Mouse (Mus musculus) heart, embryonic 15.5 days (tissue): ENCODE measurements around the gene Mst1. TPM values are rescaled to one million over a fixed set of nuclear protein-coding genes. Genes with fewer than 3 reads are reported as not detected.

Experiments used
- ATAC-seq: fragments of 200-750 bp; cut with Nextera tagmentation; replicated peaks from 2 replicates; pipeline ENCODE4 v1.8.0; 2017; ENCODE audit warnings: low read depth, moderate TSS enrichment; ENCODE audit not compliant: insufficient number of reproducible peaks, insufficient read depth, low FRiP score
- H3K27ac ChIP-seq: fragments of 300-500 bp; sonication (generic); 2 replicates; pipeline ENCODE4 v1.5.1; 2015; ENCODE audit warnings: mild to moderate bottlenecking, inconsistent platforms
- H3K27me3 ChIP-seq: fragments of 300-500 bp; sonication (generic); 2 replicates; pipeline ENCODE4 v1.6.1; 2015; ENCODE audit warnings: inconsistent platforms
- H3K36me3 ChIP-seq: fragments of 300-500 bp; sonication (generic); 2 replicates; pipeline ENCODE4 v1.6.1; 2015; ENCODE audit warnings: mild to moderate bottlenecking, inconsistent platforms
- H3K4me1 ChIP-seq: fragments of 300-500 bp; sonication (generic); replicated peaks from 2 replicates; pipeline ENCODE4 v1.6.1; 2015; ENCODE audit warnings: inconsistent platforms
- H3K4me2 ChIP-seq: fragments of 300-500 bp; sonication (generic); 2 replicates; pipeline ENCODE4 v1.6.1; 2015; ENCODE audit warnings: inconsistent platforms, mild to moderate bottlenecking, moderate library complexity
- H3K4me3 ChIP-seq: fragments of 300-500 bp; sonication (generic); 2 replicates; pipeline ENCODE4 v1.5.1; 2015; ENCODE audit warnings: mild to moderate bottlenecking, inconsistent platforms
- H3K9ac ChIP-seq: fragments of 300-500 bp; sonication (generic); 2 replicates; pipeline ENCODE4 v1.6.1; 2015; ENCODE audit warnings: mild to moderate bottlenecking, inconsistent platforms
- H3K9me3 ChIP-seq: fragments of 300-500 bp; sonication (generic); replicated peaks from 2 replicates; pipeline ENCODE4 v1.6.1; 2016; ENCODE audit warnings: inconsistent platforms
- WGBS: fragments of 180-500 bp; shearing (Covaris S2); methylation state at CpG from one replicate; pipeline ENCODE4 v1.1.7; 2015; ENCODE audit warnings: mixed read lengths; 5-methylcytosine and 5-hydroxymethylcytosine counted together
- polyA plus RNA-seq: library from polyadenylated mRNA; unstranded; fragments of >200 nt; fragmentation: Nextera tagmentation; extraction: Ambion mirVana; gene quantifications from 2 replicates; pipeline ENCODE4 v1.2.1, GENCODE M21; 2015

The Mst1 gene
- polyA plus RNA-seq, 1 experiment from 2014 or later: not detected

GRCm38 (mm10) chr9:108082988-108083431 is 2.8 kb downstream of the Mst1 start, which contains the start of gene Rnf123:
Gene Rnf123 (minus strand): TSS chr9:108083346.
- peaks cover 25% of the 10 kb centered on the region for H3K27me3 ChIP-seq
- 32% methylated on average over 12 of the region's 12 CpGs for WGBS
- H3K27ac ChIP-seq: no peak within 1 kb of the TSS
- H3K4me3 ChIP-seq: peak within 1 kb of the TSS; percentile 14
- peaks cover 26% of the 10 kb centered on the region for H3K4me1 ChIP-seq
- no peak within 1 kb of the TSS for H3K9ac ChIP-seq
- no peaks in the 10 kb centered on the region for H3K9me3 ChIP-seq
- ATAC-seq: no peak
- H3K36me3 ChIP-seq: peaks cover 34% of the 10 kb centered on the region
- H3K4me2 ChIP-seq: peak within 1 kb of the TSS; percentile 40

GRCm38 (mm10) chr9:108083561-108083960 is 3.3 kb downstream of the Mst1 start:
- WGBS: 47% methylated on average over 6 of the region's 6 CpGs

GRCm38 (mm10) chr9:108085261-108085660 is 5.0 kb downstream of the Mst1 start:
- Histone ChIP-seq H3K4me2 (no peak overlapping the region), H3K27me3 (peaks cover 25% of the 10 kb centered on the region), H3K27ac (no peak overlapping the region), H3K9me3 (no peaks in the 10 kb centered on the region), H3K36me3 (peaks cover 53% of the 10 kb centered on the region), H3K4me3 (no peak overlapping the region), H3K4me1 (peaks cover 13% of the 10 kb centered on the region), H3K9ac (no peak overlapping the region)
- no peak for ATAC-seq
- 87% methylated on average over 4 of the region's 4 CpGs for WGBS

More at GRCm38 (mm10) chr9:108083561-108083960, 3.3 kb downstream of the Mst1 start:
- no peak overlapping the region for H3K9ac ChIP-seq
- peaks cover 20% of the 10 kb centered on the region for H3K4me1 ChIP-seq
- H3K27ac ChIP-seq: no peak overlapping the region
- peaks cover 25% of the 10 kb centered on the region for H3K27me3 ChIP-seq
- ATAC-seq: no peak
- H3K9me3 ChIP-seq: no peaks in the 10 kb centered on the region
- H3K36me3 ChIP-seq: peaks cover 39% of the 10 kb centered on the region
- no peak overlapping the region for H3K4me3 ChIP-seq
- H3K4me2 ChIP-seq: no peak overlapping the region

GRCm38 (mm10) chr9:108090611-108091120 is 10.4 kb downstream of the Mst1 start:
- 92% methylated on average over 7 of the region's 7 CpGs for WGBS
- no peak for ATAC-seq
- H3K4me2 ChIP-seq: no peak overlapping the region

GRCm38 (mm10) chr9:108093586-108093985 is 13.3 kb downstream of the Mst1 start:
- Histone ChIP-seq H3K27me3 (no peaks in the 10 kb centered on the region), H3K4me2 (peak overlapping the region; percentile 98), H3K4me3 (peak overlapping the region; percentile 87), H3K27ac (peak overlapping the region; percentile 84), H3K4me1 (peaks cover 35% of the 10 kb centered on the region), H3K9me3 (no peaks in the 10 kb centered on the region), H3K9ac (peak overlapping the region; percentile 86), H3K36me3 (peaks cover 39% of the 10 kb centered on the region)
- ATAC-seq: no peak
- 61% methylated on average over 10 of the region's 10 CpGs for WGBS

More at GRCm38 (mm10) chr9:108090611-108091120, 10.4 kb downstream of the Mst1 start:
- H3K9ac ChIP-seq: no peak overlapping the region
- H3K4me3 ChIP-seq: no peak overlapping the region
- peaks cover 20% of the 10 kb centered on the region for H3K4me1 ChIP-seq
- H3K27ac ChIP-seq: no peak overlapping the region
- no peaks in the 10 kb centered on the region for H3K27me3 ChIP-seq
- H3K36me3 ChIP-seq: peaks cover 68% of the 10 kb centered on the region
- H3K9me3 ChIP-seq: no peaks in the 10 kb centered on the region

GRCm38 (mm10) chr9:108094184-108094941 is 14.1 kb downstream of the Mst1 start, which contains the start of gene Apeh:
Gene Apeh (minus strand): TSS chr9:108094606.
- H3K9me3 ChIP-seq: no peaks in the 10 kb centered on the region
- peaks cover 35% of the 10 kb centered on the region for H3K4me1 ChIP-seq
- H3K9ac ChIP-seq: peak within 1 kb of the TSS; percentile 86
- H3K27ac ChIP-seq: peak within 1 kb of the TSS; percentile 84
- peak within 1 kb of the TSS; percentile 87 for H3K4me3 ChIP-seq
- ATAC-seq: peak; percentile 93
- under 1% methylated on average over 52 of the region's 52 CpGs for WGBS
- H3K27me3 ChIP-seq: no peaks in the 10 kb centered on the region
- peaks cover 33% of the 10 kb centered on the region for H3K36me3 ChIP-seq
- H3K4me2 ChIP-seq: peak within 1 kb of the TSS; percentile 98

- H3K4me1 ChIP-seq: peaks cover 35% of the 10 kb centered on the region
- WGBS: under 1% methylated on average over 16 of the region's 16 CpGs
- H3K9ac ChIP-seq: peak overlapping the region; percentile 86
- peak overlapping the region; percentile 87 for H3K4me3 ChIP-seq
- H3K4me2 ChIP-seq: peak overlapping the region; percentile 98
- 0 out of 2 replicates have a peak, but pooled peaks have one; percentile 10 for ATAC-seq
- peak overlapping the region; percentile 84 for H3K27ac ChIP-seq
- H3K36me3 ChIP-seq: peaks cover 26% of the 10 kb centered on the region
- H3K9me3 ChIP-seq: no peaks in the 10 kb centered on the region
- H3K27me3 ChIP-seq: no peaks in the 10 kb centered on the region
Measured at GRCm38 (mm10) chr9:108094998-108095411, 14.8 kb downstream of the Mst1 start.

GRCm38 (mm10) chr9:108095518-108095917 is 15.3 kb downstream of the Mst1 start:
- ATAC-seq: no peak

GRCm38 (mm10) chr9:108095949-108096712 is 15.9 kb downstream of the Mst1 start:
- Histone ChIP-seq H3K9me3 (no peaks in the 10 kb centered on the region), H3K27me3 (no peaks in the 10 kb centered on the region), H3K4me3 (no peak overlapping the region), H3K4me1 (peaks cover 35% of the 10 kb centered on the region), H3K27ac (peak overlapping the region; percentile 35; the same call in 1 of the 2 replicates), H3K4me2 (0 out of 2 replicates have a peak overlapping the region, but pooled peaks have one; percentile 98), H3K9ac (peak overlapping the region; percentile 5; the same call in 1 of the 2 replicates), H3K36me3 (peaks cover 17% of the 10 kb centered on the region)
- WGBS: 59% methylated on average over 10 of the region's 10 CpGs
- no peak for ATAC-seq

More at GRCm38 (mm10) chr9:108095518-108095917, 15.3 kb downstream of the Mst1 start:
- H3K4me1 ChIP-seq: peaks cover 35% of the 10 kb centered on the region
- peak overlapping the region; percentile 84 for H3K27ac ChIP-seq
- peak overlapping the region; percentile 87 for H3K4me3 ChIP-seq
- 13% methylated on average over 3 of the region's 3 CpGs for WGBS
- no peaks in the 10 kb centered on the region for H3K27me3 ChIP-seq
- peaks cover 23% of the 10 kb centered on the region for H3K36me3 ChIP-seq
- peak overlapping the region; percentile 98 for H3K4me2 ChIP-seq
- no peaks in the 10 kb centered on the region for H3K9me3 ChIP-seq
- H3K9ac ChIP-seq: peak overlapping the region; percentile 86; the same call in 1 of the 2 replicates

- Histone ChIP-seq H3K9me3 (no peaks in the 10 kb centered on the region), H3K4me2 (no peak overlapping the region), H3K9ac (no peak overlapping the region), H3K4me3 (no peak overlapping the region), H3K27me3 (no peaks in the 10 kb centered on the region), H3K36me3 (no peaks in the 10 kb centered on the region), H3K27ac (no peak overlapping the region), H3K4me1 (peaks cover 24% of the 10 kb centered on the region)
- WGBS: 86% methylated on average over 8 of the region's 8 CpGs
- no peak for ATAC-seq
Measured at GRCm38 (mm10) chr9:108099619-108100018, 19.4 kb downstream of the Mst1 start.
